Mouse (Mus musculus): ENCODE data around the gene Usp29. TPM values are rescaled to one million over a fixed set of nuclear protein-coding genes. Genes with fewer than 3 reads are reported as not detected.
"Not testable (repeated sequence)": the region's sequence is repeated elsewhere in the genome, so short reads cannot be mapped to it uniquely, and the experiment has no call there.

Gene Usp29
- polyA plus RNA-seq, 1 experiment from 2014 or later = 2.7 TPM

- not testable (repeated sequence) for H3K9me3 ChIP-seq (replicated peaks); H3K27me3 ChIP-seq (replicated peaks); H3K27ac ChIP-seq; H3K4me2 ChIP-seq; H3K4me1 ChIP-seq; ATAC-seq; H3K9ac ChIP-seq; H3K36me3 ChIP-seq; H3K4me3 ChIP-seq
- WGBS (ENCODE audit: insufficient replicate concordance) = 50% methylated on average over 11 of the region's 11 CpGs
Measured at GRCm38 (mm10) chr7:6773865-6774413, 43.6 kb downstream of the Usp29 start.

- no peak for ATAC-seq
- no peak overlapping the region for H3K4me3 ChIP-seq
- H3K4me2 ChIP-seq = no peak overlapping the region
- H3K4me1 ChIP-seq = no peaks in the 10 kb centered on the region
- no peak overlapping the region for H3K9ac ChIP-seq
- H3K36me3 ChIP-seq = no peaks in the 10 kb centered on the region
- H3K27ac ChIP-seq = 0 out of 2 replicates have a peak overlapping the region, but pooled peaks have one; percentile 31
- no peaks in the 10 kb centered on the region for H3K27me3 ChIP-seq (replicated peaks)
- 71% methylated on average over 10 of the region's 10 CpGs for WGBS (ENCODE audit: insufficient replicate concordance)
- H3K9me3 ChIP-seq (replicated peaks) = no peaks in the 10 kb centered on the region
Measured at GRCm38 (mm10) chr7:6776314-6777059, 46.1 kb downstream of the Usp29 start.

GRCm38 (mm10) chr7:6777107-6777506 lies 46.7 kb downstream of the Usp29 start:
- H3K4me2 ChIP-seq = no peak overlapping the region
- H3K4me3 ChIP-seq = no peak overlapping the region
- 56% methylated on average over 2 of the region's 2 CpGs for WGBS (ENCODE audit: insufficient replicate concordance)
- H3K36me3 ChIP-seq = no peaks in the 10 kb centered on the region
- peak; percentile 21; the same call in 1 of the 2 replicates for ATAC-seq
- no peak overlapping the region for H3K9ac ChIP-seq
- peak overlapping the region; percentile 31; the same call in 1 of the 2 replicates for H3K27ac ChIP-seq
- no peaks in the 10 kb centered on the region for H3K9me3 ChIP-seq (replicated peaks)
- no peaks in the 10 kb centered on the region for H3K4me1 ChIP-seq
- H3K27me3 ChIP-seq (replicated peaks) = no peaks in the 10 kb centered on the region

- Histone ChIP-seq H3K4me2 (no peak overlapping the region), H3K9me3 (replicated peaks) (no peaks in the 10 kb centered on the region), H3K36me3 (no peaks in the 10 kb centered on the region), H3K9ac (no peak overlapping the region), H3K4me3 (no peak overlapping the region), H3K4me1 (no peaks in the 10 kb centered on the region), H3K27me3 (replicated peaks) (no peaks in the 10 kb centered on the region), H3K27ac (peak overlapping the region; percentile 31; the same call in 1 of the 2 replicates)
- 20% methylated on average over 4 of the region's 4 CpGs for WGBS (ENCODE audit: insufficient replicate concordance)
- ATAC-seq = no peak
Measured at GRCm38 (mm10) chr7:6777689-6778088, 47.3 kb downstream of the Usp29 start.

- no peak overlapping the region for H3K4me2 ChIP-seq
- 54% methylated on average over 5 of the region's 5 CpGs for WGBS (ENCODE audit: insufficient replicate concordance)
Measured at GRCm38 (mm10) chr7:6779172-6779571, 48.8 kb downstream of the Usp29 start.

GRCm38 (mm10) chr7:6781541-6781940 lies 51.2 kb downstream of the Usp29 start:
- no peaks in the 10 kb centered on the region for H3K36me3 ChIP-seq
- WGBS (ENCODE audit: insufficient replicate concordance) = 56% methylated on average over 11 of the region's 11 CpGs
- H3K4me1 ChIP-seq = 0 out of 2 replicates have a peak, but pooled peaks cover 7% of the 10 kb centered on the region
- ATAC-seq = no peak
- H3K27me3 ChIP-seq (replicated peaks) = no peaks in the 10 kb centered on the region
- no peak overlapping the region for H3K4me2 ChIP-seq
- H3K9ac ChIP-seq = no peak overlapping the region
- no peaks in the 10 kb centered on the region for H3K9me3 ChIP-seq (replicated peaks)
- no peak overlapping the region for H3K27ac ChIP-seq
- H3K4me3 ChIP-seq = no peak overlapping the region

More at GRCm38 (mm10) chr7:6779172-6779571, 48.8 kb downstream of the Usp29 start:
- Histone ChIP-seq H3K9me3 (replicated peaks) (no peaks in the 10 kb centered on the region), H3K27ac (no peak overlapping the region), H3K9ac (no peak overlapping the region), H3K4me3 (no peak overlapping the region), H3K36me3 (no peaks in the 10 kb centered on the region), H3K27me3 (replicated peaks) (no peaks in the 10 kb centered on the region), H3K4me1 (0 out of 2 replicates have a peak, but pooled peaks cover 4% of the 10 kb centered on the region)
- no peak for ATAC-seq

GRCm38 (mm10) chr7:6784340-6785073 lies 54.1 kb downstream of the Usp29 start:
- H3K27me3 ChIP-seq (replicated peaks) = no peaks in the 10 kb centered on the region
- no peak overlapping the region for H3K9ac ChIP-seq
- H3K36me3 ChIP-seq = no peaks in the 10 kb centered on the region
- H3K4me3 ChIP-seq = no peak overlapping the region
- H3K4me1 ChIP-seq = 0 out of 2 replicates have a peak, but pooled peaks cover 7% of the 10 kb centered on the region
- WGBS (ENCODE audit: insufficient replicate concordance) = 37% methylated on average over 8 of the region's 8 CpGs
- no peak overlapping the region for H3K4me2 ChIP-seq
- peak overlapping the region; percentile 25; the same call in 1 of the 2 replicates for H3K27ac ChIP-seq
- no peaks in the 10 kb centered on the region for H3K9me3 ChIP-seq (replicated peaks)
- no peak for ATAC-seq

- Histone ChIP-seq H3K4me1 (0 out of 2 replicates have a peak, but pooled peaks cover 7% of the 10 kb centered on the region), H3K27me3 (replicated peaks) (no peaks in the 10 kb centered on the region), H3K9me3 (replicated peaks) (no peaks in the 10 kb centered on the region), H3K36me3 (no peaks in the 10 kb centered on the region), H3K9ac (no peak overlapping the region), H3K27ac (no peak overlapping the region), H3K4me2 (no peak overlapping the region), H3K4me3 (no peak overlapping the region)
- no peak for ATAC-seq
- WGBS (ENCODE audit: insufficient replicate concordance) = 35% methylated on average over 2 of the region's 2 CpGs
Measured at GRCm38 (mm10) chr7:6787000-6787399, 56.6 kb downstream of the Usp29 start.

- H3K27ac ChIP-seq = no peak overlapping the region
- H3K9ac ChIP-seq = no peak overlapping the region
- no peak overlapping the region for H3K4me3 ChIP-seq
- H3K9me3 ChIP-seq (replicated peaks) = no peaks in the 10 kb centered on the region
- no peaks in the 10 kb centered on the region for H3K27me3 ChIP-seq (replicated peaks)
- H3K4me2 ChIP-seq = no peak overlapping the region
- no peak for ATAC-seq
- WGBS (ENCODE audit: insufficient replicate concordance) = 59% methylated on average over 2 of the region's 2 CpGs
- H3K36me3 ChIP-seq = no peaks in the 10 kb centered on the region
- H3K4me1 ChIP-seq = 0 out of 2 replicates have a peak, but pooled peaks cover 7% of the 10 kb centered on the region
Measured at GRCm38 (mm10) chr7:6788101-6788500, 57.7 kb downstream of the Usp29 start.

- H3K4me1 ChIP-seq = no peaks in the 10 kb centered on the region
- no peak overlapping the region for H3K4me3 ChIP-seq
- H3K36me3 ChIP-seq = no peaks in the 10 kb centered on the region
- H3K4me2 ChIP-seq = no peak overlapping the region
- no peaks in the 10 kb centered on the region for H3K27me3 ChIP-seq (replicated peaks)
- no peaks in the 10 kb centered on the region for H3K9me3 ChIP-seq (replicated peaks)
- 71% methylated on average over 9 of the region's 9 CpGs for WGBS (ENCODE audit: insufficient replicate concordance)
- H3K27ac ChIP-seq = no peak overlapping the region
- ATAC-seq = no peak
- no peak overlapping the region for H3K9ac ChIP-seq
Measured at GRCm38 (mm10) chr7:6791286-6792065, 61.1 kb downstream of the Usp29 start.

GRCm38 (mm10) chr7:6793240-6793639 lies 62.9 kb downstream of the Usp29 start:
- H3K4me1 ChIP-seq = no peaks in the 10 kb centered on the region
- no peaks in the 10 kb centered on the region for H3K27me3 ChIP-seq (replicated peaks)
- WGBS (ENCODE audit: insufficient replicate concordance) = 80% methylated on average over 6 of the region's 6 CpGs
- H3K4me2 ChIP-seq = no peak overlapping the region
- no peak for ATAC-seq
- no peaks in the 10 kb centered on the region for H3K36me3 ChIP-seq
- H3K9me3 ChIP-seq (replicated peaks) = no peaks in the 10 kb centered on the region
- no peak overlapping the region for H3K27ac ChIP-seq
- no peak overlapping the region for H3K9ac ChIP-seq
- no peak overlapping the region for H3K4me3 ChIP-seq
